9 mouse cellular contexts compared by ENCODE assay signal in the genomic region with DNA sequence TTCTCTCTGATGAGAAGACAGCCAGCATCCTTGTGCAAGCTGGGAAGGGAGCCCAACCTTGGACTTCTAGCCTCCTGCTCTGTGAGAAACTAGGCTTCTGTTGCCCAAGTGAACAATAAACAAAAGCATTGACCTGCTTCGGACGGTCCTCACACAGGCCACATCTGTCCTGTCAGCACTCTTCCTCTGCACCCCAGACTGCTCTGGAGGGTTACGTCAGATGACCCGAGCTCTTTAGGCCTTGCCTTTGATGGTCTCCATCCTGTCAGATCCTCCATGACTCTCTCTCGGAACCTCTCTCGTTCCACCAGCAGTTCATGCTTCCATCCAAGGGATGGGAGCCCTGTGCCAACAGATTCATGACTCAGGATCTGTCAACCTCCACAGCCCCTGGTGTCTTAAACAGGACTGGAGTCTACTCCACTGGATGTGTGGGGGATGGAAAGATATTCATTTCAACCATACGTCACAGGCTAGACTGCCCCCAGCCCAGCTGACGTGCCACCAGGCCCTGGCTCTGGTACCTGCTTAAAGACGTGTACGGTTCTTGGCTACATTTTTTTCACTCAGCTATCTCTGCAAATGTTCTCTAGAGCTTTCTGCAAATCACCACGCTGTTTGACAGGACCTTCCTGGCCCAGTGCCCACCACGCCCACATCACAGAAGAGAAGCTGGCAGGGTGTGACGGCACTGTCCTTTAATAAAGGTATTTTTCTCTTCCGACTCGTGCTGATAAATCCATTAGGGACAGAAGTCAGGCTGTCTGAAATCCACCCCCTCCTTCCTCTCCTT. TPM values are rescaled to one million over a fixed set of nuclear protein-coding genes. Genes with fewer than 3 reads are reported as not detected.
DNase-seq lines count a peak whose midpoint lies in the region; ATAC-seq and TF ChIP-seq lines count a peak whose summit lies in the region.
"Had no signal": no experiment of that assay in that cellular context is flagged by ENCODE, and none has a peak within 500 bp of the region (broad histone marks: within the 10 kb centered on the region; RNA-seq: fewer than 3 reads in every experiment).

No protein-coding gene starts in this region.

- TF ChIP-seq POLR2A in brain, embryonic 14.5 days (IDR thresholded peaks at IDR 0.05; ENCODE audit: borderline replicate concordance, extremely low read depth, insufficient read depth, insufficient read length, poor library complexity, severe bottlenecking): no peak

- H3K27me3 ChIP-seq in forebrain, embryonic 14.5 days (replicated peaks; ENCODE audit: control insufficient read depth, insufficient read depth, low read length): no peaks in the 10 kb centered on the region
- H3K27me3 ChIP-seq in forebrain, embryonic 12.5 days: no peaks in the 10 kb centered on the region
- H3K27me3 ChIP-seq in kidney, embryonic 15.5 days: no peaks in the 10 kb centered on the region
- no peaks in the 10 kb centered on the region for H3K27me3 ChIP-seq in stomach, embryonic 16.5 days (ENCODE audit: control insufficient read depth, insufficient read depth, low read length)
- no peaks in the 10 kb centered on the region for H3K27me3 ChIP-seq in hindbrain, embryonic 12.5 days

- no peak overlapping the region for H3K4me2 ChIP-seq in forebrain, embryonic 14.5 days (ENCODE audit: low read length)
- H3K4me2 ChIP-seq in forebrain, embryonic 12.5 days: no peak overlapping the region
- H3K4me2 ChIP-seq in kidney, embryonic 15.5 days: peak overlapping the region; percentile 31
- H3K4me2 ChIP-seq in stomach, embryonic 16.5 days (ENCODE audit: low read depth, low read length): peak overlapping the region; percentile 34
- H3K4me2 ChIP-seq in hindbrain, embryonic 12.5 days (replicated peaks): no peak overlapping the region

- peak; percentile 32 for DNase-seq in forebrain, embryonic 14.5 days (ENCODE audit: low spot score)
- DNase-seq in brain, embryonic 14.5 days (ENCODE audit: low read depth): peak; percentile 42
- peak; percentile 89 to 90 for DNase-seq in heart, adult 18-20 months
- peak; percentile 47 for DNase-seq in left cerebral cortex, postnatal 4 days

- no peak overlapping the region for H3K9ac ChIP-seq in forebrain, embryonic 14.5 days (ENCODE audit: low read length)
- no peak overlapping the region for H3K9ac ChIP-seq in forebrain, embryonic 12.5 days
- H3K9ac ChIP-seq in kidney, embryonic 15.5 days: no peak overlapping the region
- 0 out of 2 replicates have a peak overlapping the region, but pooled peaks have one; percentile 13 for H3K9ac ChIP-seq in stomach, embryonic 16.5 days (ENCODE audit: low read length)
- no peak overlapping the region for H3K9ac ChIP-seq in hindbrain, embryonic 12.5 days

- peaks cover 3% of the 10 kb centered on the region; the same call in 1 of the 2 replicates for H3K4me1 ChIP-seq in forebrain, embryonic 14.5 days (ENCODE audit: control insufficient read depth, insufficient read depth, low read length)
- H3K4me1 ChIP-seq in forebrain, embryonic 12.5 days: peaks cover 13% of the 10 kb centered on the region; the same call in 1 of the 2 replicates
- H3K4me1 ChIP-seq in kidney, embryonic 15.5 days: peaks cover 54% of the 10 kb centered on the region
- peaks cover 24% of the 10 kb centered on the region for H3K4me1 ChIP-seq in stomach, embryonic 16.5 days (ENCODE audit: control insufficient read depth, insufficient read depth, low read length)
- peaks cover 19% of the 10 kb centered on the region for H3K4me1 ChIP-seq in hindbrain, embryonic 12.5 days

- H3K9me3 ChIP-seq in forebrain, embryonic 14.5 days (replicated peaks; ENCODE audit: control insufficient read depth, low read length): no peaks in the 10 kb centered on the region
- no peaks in the 10 kb centered on the region for H3K9me3 ChIP-seq in forebrain, embryonic 12.5 days
- H3K9me3 ChIP-seq in kidney, embryonic 15.5 days (replicated peaks): no peaks in the 10 kb centered on the region
- H3K9me3 ChIP-seq in stomach, embryonic 16.5 days (replicated peaks; ENCODE audit: control insufficient read depth, low read length): no peaks in the 10 kb centered on the region
- 0 out of 2 replicates have a peak, but pooled peaks cover 6% of the 10 kb centered on the region for H3K9me3 ChIP-seq in hindbrain, embryonic 12.5 days (replicated peaks)

- H3K27ac ChIP-seq in forebrain, embryonic 14.5 days (ENCODE audit: low read depth, low read length): no peak overlapping the region
- H3K27ac ChIP-seq in forebrain, embryonic 12.5 days: no peak overlapping the region
- peak overlapping the region; percentile 65 for H3K27ac ChIP-seq in kidney, embryonic 15.5 days
- H3K27ac ChIP-seq in stomach, embryonic 16.5 days (ENCODE audit: low read length): peak overlapping the region; percentile 74
- no peak overlapping the region for H3K27ac ChIP-seq in hindbrain, embryonic 12.5 days

- intact Hi-C loops in left cerebral cortex, postnatal 4 days (cut with DNase I): no loop called here

- TF ChIP-seq CTCF in brain, embryonic 14.5 days (IDR thresholded peaks at IDR 0.05; ENCODE audit: borderline replicate concordance, extremely low read depth, insufficient read depth, insufficient read length): no peak

- no peak overlapping the region for H3K4me3 ChIP-seq in forebrain, embryonic 14.5 days (ENCODE audit: low read depth, low read length)
- no peak overlapping the region for H3K4me3 ChIP-seq in forebrain, embryonic 12.5 days (replicated peaks)
- H3K4me3 ChIP-seq in kidney, embryonic 15.5 days (replicated peaks): no peak overlapping the region
- H3K4me3 ChIP-seq in stomach, embryonic 16.5 days (replicated peaks; ENCODE audit: low read length): no peak overlapping the region
- no peak overlapping the region for H3K4me3 ChIP-seq in hindbrain, embryonic 12.5 days
- H3K4me3 ChIP-seq: myocyte had no signal

- peaks cover 15% of the 10 kb centered on the region for H3K36me3 ChIP-seq in forebrain, embryonic 14.5 days (ENCODE audit: control insufficient read depth, insufficient read depth, low read length)
- H3K36me3 ChIP-seq in forebrain, embryonic 12.5 days (replicated peaks): peaks cover 20% of the 10 kb centered on the region
- H3K36me3 ChIP-seq in kidney, embryonic 15.5 days: peaks cover 22% of the 10 kb centered on the region
- no peaks in the 10 kb centered on the region for H3K36me3 ChIP-seq in stomach, embryonic 16.5 days (ENCODE audit: control insufficient read depth, insufficient read depth, low read length)
- peaks cover 32% of the 10 kb centered on the region for H3K36me3 ChIP-seq in hindbrain, embryonic 12.5 days

- 67% methylated on average over 15 of the region's 15 CpGs for WGBS in forebrain, embryonic 14.5 days
- 86% methylated on average over 15 of the region's 15 CpGs for WGBS in forebrain, embryonic 12.5 days
- 28% methylated on average over 15 of the region's 15 CpGs for WGBS in kidney, embryonic 15.5 days
- WGBS in stomach, embryonic 16.5 days: 36% methylated on average over 15 of the region's 15 CpGs
- 78% methylated on average over 15 of the region's 15 CpGs for WGBS in hindbrain, embryonic 12.5 days

- ATAC-seq in forebrain, embryonic 14.5 days: no peak
- ATAC-seq in forebrain, embryonic 12.5 days (ENCODE audit: low FRiP score): no peak
- ATAC-seq in kidney, embryonic 15.5 days (replicated peaks; ENCODE audit: low FRiP score): peak; percentile 53; the same call in 1 of the 2 replicates
- ATAC-seq in stomach, embryonic 16.5 days (ENCODE audit: insufficient read depth, low FRiP score): peak; percentile 38; the same call in 1 of the 2 replicates
- ATAC-seq in hindbrain, embryonic 12.5 days (ENCODE audit: low FRiP score): no peak

RNA-seq across cellular contexts. Expression of a gene that starts 7.5 kb away (rescaled TPM):
- 33.9 and 44.8 TPM in 2 replicates for polyA plus RNA-seq in forebrain, embryonic 14.5 days (2014; fragmentation: Nextera tagmentation; extraction: Ambion mirVana)
- polyA plus RNA-seq in forebrain, embryonic 12.5 days (2016; fragmentation: Nextera tagmentation; extraction: Ambion mirVana): 37.7 and 39.1 TPM in 2 replicates
- 110 and 167 TPM in 2 replicates for polyA plus RNA-seq in brain, embryonic 14.5 days (2012; rRNA removed)
- total RNA-seq in heart, adult 18-20 months (2021): 10 to 100 TPM; 60.0 to 60.9 TPM
- polyA plus RNA-seq in kidney, embryonic 15.5 days (2015; fragmentation: Nextera tagmentation; extraction: Ambion mirVana): 30.2 and 33.1 TPM in 2 replicates
- total RNA-seq in left cerebral cortex, postnatal 4 days (2021): 100 to 1,000 TPM; 140 to 147 TPM
- 19.5 and 20.0 TPM in 2 replicates for polyA plus RNA-seq in stomach, embryonic 16.5 days (2015; fragmentation: Nextera tagmentation; extraction: Ambion mirVana)
- 54.9 and 68.0 TPM in 2 replicates for polyA plus RNA-seq in hindbrain, embryonic 12.5 days (2016; fragmentation: Nextera tagmentation; extraction: Ambion mirVana)

Comparison
In these comparisons a context has a peak if more than half of its experiments do, and no peak if none do; other contexts are left out.
1. ATAC-seq: peak in kidney, embryonic 15.5 days (single experiment) and stomach, embryonic 16.5 days (single experiment); none in forebrain, embryonic 14.5 days (single experiment), forebrain, embryonic 12.5 days (single experiment) and hindbrain, embryonic 12.5 days (single experiment).
2. DNase-seq: peak in every context shown above with its lines; median percentile 90 in heart, adult 18-20 months; 47 in left cerebral cortex, postnatal 4 days; 42 in brain, embryonic 14.5 days; 32 in forebrain, embryonic 14.5 days.
3. H3K27ac ChIP-seq: peak in kidney, embryonic 15.5 days (single experiment) and stomach, embryonic 16.5 days (single experiment); none in forebrain, embryonic 14.5 days (single experiment), forebrain, embryonic 12.5 days (single experiment) and hindbrain, embryonic 12.5 days (single experiment).
4. H3K4me2 ChIP-seq: peak in kidney, embryonic 15.5 days (single experiment) and stomach, embryonic 16.5 days (single experiment); none in forebrain, embryonic 14.5 days (single experiment), forebrain, embryonic 12.5 days (single experiment) and hindbrain, embryonic 12.5 days (single experiment).